In genomic region chr11:71962306-71962705, GRCm38 (mm10) we compare ENCODE assay signal across 35 mouse cellular contexts.
"Had no signal": no experiment of that assay in that cellular context is flagged by ENCODE, and none has a peak within 500 bp of the region (broad histone marks: within the 10 kb centered on the region; RNA-seq: fewer than 3 reads in every experiment).

No protein-coding gene starts in this region.

- H3K4me3 ChIP-seq: heart, embryonic 10.5 days; heart, embryonic 12.5 days; heart, embryonic 13.5 days; heart, embryonic 15.5 days; hindbrain, embryonic 10.5 days; hindbrain, embryonic 12.5 days; hindbrain, embryonic 13.5 days; hindbrain, embryonic 15.5 days; intestine, embryonic 15.5 days; kidney, embryonic 15.5 days; layer of hippocampus, adult 2 months had no signal

- H3K9ac ChIP-seq: heart, embryonic 12.5 days; heart, embryonic 13.5 days; heart, embryonic 15.5 days; hindbrain, embryonic 12.5 days; hindbrain, embryonic 13.5 days; hindbrain, embryonic 14.5 days; hindbrain, embryonic 15.5 days; intestine, embryonic 15.5 days; kidney, embryonic 15.5 days had no signal

- H3K36me3 ChIP-seq: heart, embryonic 10.5 days; heart, embryonic 12.5 days; heart, embryonic 13.5 days; heart, embryonic 15.5 days; hindbrain, embryonic 10.5 days; hindbrain, embryonic 12.5 days; hindbrain, embryonic 13.5 days; hindbrain, embryonic 15.5 days; intestine, embryonic 15.5 days; kidney, embryonic 15.5 days had no signal

- H3K4me2 ChIP-seq: heart, embryonic 11.5 days; heart, embryonic 12.5 days; heart, embryonic 13.5 days; heart, embryonic 15.5 days; hindbrain, embryonic 12.5 days; hindbrain, embryonic 13.5 days; hindbrain, embryonic 14.5 days; hindbrain, embryonic 15.5 days; intestine, embryonic 15.5 days; kidney, embryonic 15.5 days had no signal

- ATAC-seq: hindbrain, embryonic 16.5 days; hindbrain, postnatal 0 days; inflammation-experienced regulatory T-cells, adult 6 months; intestine, embryonic 15.5 days; intestine, embryonic 16.5 days; intestine, postnatal 0 days had no signal

- H3K27ac ChIP-seq: heart, embryonic 10.5 days; heart, embryonic 13.5 days; heart, embryonic 15.5 days; hindbrain, embryonic 10.5 days; hindbrain, embryonic 12.5 days; hindbrain, embryonic 13.5 days; hindbrain, embryonic 14.5 days; hindbrain, embryonic 15.5 days; hindbrain, postnatal 0 days; intestine, embryonic 15.5 days; kidney, embryonic 15.5 days; kidney, postnatal 0 days; layer of hippocampus, adult 2 months had no signal

- H3K9me3 ChIP-seq: heart, embryonic 15.5 days; hindbrain, embryonic 12.5 days; intestine, embryonic 15.5 days; kidney, embryonic 15.5 days had no signal

- H3K27me3 ChIP-seq: heart, embryonic 12.5 days; heart, embryonic 13.5 days; heart, embryonic 15.5 days; hindbrain, embryonic 12.5 days; hindbrain, embryonic 13.5 days; hindbrain, embryonic 15.5 days; intestine, embryonic 15.5 days had no signal

- DNase-seq: heart, postnatal 10 days; heart, postnatal 14 days; heart, postnatal 36 days; heart, postnatal 4 days; kidney, adult 11 months; kidney, adult 18-20 months; kidney, adult 2 months; kidney, adult 8-10 months; kidney, adult 9 months; kidney, postnatal 10 days; kidney, postnatal 14 days; kidney, postnatal 25 days; kidney, postnatal 36 days; kidney, postnatal 4 days; layer of hippocampus, adult 9-11 months; layer of hippocampus, postnatal 36 days had no signal

- H3K4me1 ChIP-seq: heart, embryonic 10.5 days; heart, embryonic 12.5 days; heart, embryonic 13.5 days; heart, embryonic 15.5 days; hindbrain, embryonic 12.5 days; hindbrain, embryonic 13.5 days; hindbrain, embryonic 15.5 days; intestine, embryonic 15.5 days; kidney, embryonic 15.5 days had no signal
